Mouse (Mus musculus) right cerebral cortex, postnatal 4 days (tissue): ENCODE data around the gene Pea15a.

Experiments
- DNase-seq: peaks from one replicate; pipeline ENCODE4 v3.0.0-alpha.2; 2022

Pea15a gene

GRCm38 (mm10) chr1:172204033-172204813 lies 2.4 kb downstream of the Pea15a start:
- no peak for DNase-seq

GRCm38 (mm10) chr1:172203566-172203965 lies 3.0 kb downstream of the Pea15a start:
- DNase-seq = no peak

GRCm38 (mm10) chr1:172202894-172203522 lies 3.6 kb downstream of the Pea15a start:
- no peak for DNase-seq

GRCm38 (mm10) chr1:172201967-172202880 lies 4.4 kb downstream of the Pea15a start:
- no peak for DNase-seq

GRCm38 (mm10) chr1:172200871-172201447 lies 5.6 kb downstream of the Pea15a start:
- DNase-seq = peak; percentile 91

- DNase-seq = no peak
Observed at GRCm38 (mm10) chr1:172200161-172200560, 6.4 kb downstream of the Pea15a start.

- DNase-seq = no peak
Observed at GRCm38 (mm10) chr1:172198996-172199395, 7.6 kb downstream of the Pea15a start.

- no peak for DNase-seq
Observed at GRCm38 (mm10) chr1:172198316-172198715, 8.3 kb downstream of the Pea15a start.

- no peak for DNase-seq
Observed at GRCm38 (mm10) chr1:172197851-172198250, 8.8 kb downstream of the Pea15a start.

- DNase-seq = no peak
Observed at GRCm38 (mm10) chr1:172197146-172197545, 9.5 kb downstream of the Pea15a start.

GRCm38 (mm10) chr1:172194435-172194834 lies 12.2 kb downstream of the Pea15a start:
- no peak for DNase-seq

GRCm38 (mm10) chr1:172192217-172192616 lies 14.4 kb downstream of the Pea15a start:
- no peak for DNase-seq

GRCm38 (mm10) chr1:172191578-172191977 lies 15.0 kb downstream of the Pea15a start:
- no peak for DNase-seq

- DNase-seq = no peak
Observed at GRCm38 (mm10) chr1:172188891-172189290, 17.7 kb downstream of the Pea15a start.

GRCm38 (mm10) chr1:172186401-172187289 lies 20.0 kb downstream of the Pea15a start:
- DNase-seq = no peak

- DNase-seq = no peak
Observed at GRCm38 (mm10) chr1:172183915-172184314, 22.7 kb downstream of the Pea15a start.

- no peak for DNase-seq
Observed at GRCm38 (mm10) chr1:172183056-172183455, 23.5 kb downstream of the Pea15a start.

GRCm38 (mm10) chr1:172181777-172182176 lies 24.8 kb downstream of the Pea15a start:
- no peak for DNase-seq

- no peak for DNase-seq
Observed at GRCm38 (mm10) chr1:172180881-172181280, 25.7 kb downstream of the Pea15a start.

- no peak for DNase-seq
Observed at GRCm38 (mm10) chr1:172179102-172179501, 27.5 kb downstream of the Pea15a start.

- DNase-seq = no peak
Observed at GRCm38 (mm10) chr1:172177791-172178190, 28.8 kb downstream of the Pea15a start.

GRCm38 (mm10) chr1:172173181-172173580 lies 33.4 kb downstream of the Pea15a start:
- DNase-seq = no peak
